Mouse (Mus musculus): ENCODE data around the gene Parp14. TPM values are rescaled to one million over a fixed set of nuclear protein-coding genes. Genes with fewer than 3 reads are reported as not detected.

Parp14 gene
- total and polyA plus RNA-seq, 3 experiments, result 1.2 to 1.5 TPM; not detected in 1

- peak overlapping the region; percentile 79 to 95 for H3K4me3 ChIP-seq (ENCODE audit: control insufficient read depth in 1 of 2, insufficient read depth in 1 of 2, low read depth in 2 of 2, low read length in 2 of 2)
- TF ChIP-seq SIN3A (IDR thresholded peaks at IDR 0.05; ENCODE audit: low read length) (peak; percentile 27; the same call in 1 of the 2 replicates), USF1 (IDR thresholded peaks at IDR 0.05; ENCODE audit: low read depth, low read length) (no peak), MXI1 (IDR thresholded peaks at IDR 0.05; ENCODE audit: low read depth, low read length) (peak; percentile 47; the same call in 1 of the 2 replicates)
- peaks cover 0 to 5% of the 10 kb centered on the region in 2 experiments; a peak in 1 of 4 replicates for H3K36me3 ChIP-seq (ENCODE audit: control insufficient read depth in 1 of 2, insufficient read depth in 2 of 2, low read length in 2 of 2)
- H3K4me1 ChIP-seq (ENCODE audit: control insufficient read depth in 1 of 2, insufficient read depth in 2 of 2, low read length in 2 of 2), result peaks cover 0 to 4% of the 10 kb centered on the region in 2 experiments; a peak in 2 of 4 replicates
- no peaks in the 10 kb centered on the region for H3K9me3 ChIP-seq (replicated peaks; ENCODE audit: insufficient read depth, low read length)
- peak overlapping the region; percentile 74 for H3K9ac ChIP-seq (ENCODE audit: control insufficient read depth, low read depth, low read length, poor library complexity, severe bottlenecking)
- peaks cover 1 to 2% of the 10 kb centered on the region in 2 experiments; a peak in 2 of 4 replicates for H3K27me3 ChIP-seq (ENCODE audit: control insufficient read depth in 1 of 2, insufficient read depth in 2 of 2, low read length in 2 of 2)
- H3K27ac ChIP-seq (ENCODE audit: control insufficient read depth, low read depth, low read length), result no peak overlapping the region
- no peaks in the 10 kb centered on the region; the same call in 1 of the 2 replicates for H3K79me2 ChIP-seq (ENCODE audit: control insufficient read depth, insufficient read depth, low read length, poor library complexity)
- peak; percentile 50 for DNase-seq (ENCODE audit: low read depth, low spot score)
Observed at GRCm38 (mm10) chr16:35871898-35872297, 554 bp upstream of the Parp14 start.

DNA sequence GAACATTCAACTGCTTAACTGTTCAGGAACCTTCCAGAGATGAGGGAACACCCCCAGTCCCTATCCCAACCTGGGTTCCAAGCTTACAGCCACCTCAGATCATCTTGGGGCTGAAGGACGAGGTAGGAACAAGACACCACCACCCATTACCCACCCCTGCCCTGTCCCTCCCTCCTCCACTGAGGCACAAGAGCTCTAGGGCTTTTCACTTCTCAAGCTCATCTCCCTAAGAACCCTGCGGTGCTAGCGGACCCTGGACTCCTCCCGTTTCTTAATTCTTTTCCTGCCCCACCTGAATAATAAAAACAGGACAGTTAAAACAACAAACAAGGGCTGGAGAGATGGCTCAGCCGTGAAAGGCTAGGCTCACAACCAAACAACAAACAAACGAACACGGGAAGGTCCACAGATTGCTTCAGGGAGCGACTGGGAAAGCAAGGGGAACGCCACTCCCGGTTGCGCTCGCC lies 730 bp downstream of the Parp14 start:
- no peaks in the 10 kb centered on the region; the same call in 1 of the 2 replicates for H3K79me2 ChIP-seq (ENCODE audit: control insufficient read depth, insufficient read depth, low read length, poor library complexity)
- no peaks in the 10 kb centered on the region for H3K27me3 ChIP-seq (ENCODE audit: control insufficient read depth in 1 of 2, insufficient read depth in 2 of 2, low read length in 2 of 2)
- peak overlapping the region; percentile 74 for H3K9ac ChIP-seq (ENCODE audit: control insufficient read depth, low read depth, low read length, poor library complexity, severe bottlenecking)
- no peaks in the 10 kb centered on the region for H3K9me3 ChIP-seq (replicated peaks; ENCODE audit: insufficient read depth, low read length)
- peak; percentile 39 for DNase-seq (ENCODE audit: low read depth, low spot score)
- peaks cover 0 to 5% of the 10 kb centered on the region in 2 experiments; a peak in 1 of 4 replicates for H3K36me3 ChIP-seq (ENCODE audit: control insufficient read depth in 1 of 2, insufficient read depth in 2 of 2, low read length in 2 of 2)
- peaks cover 0 to 4% of the 10 kb centered on the region in 2 experiments; a peak in 2 of 4 replicates for H3K4me1 ChIP-seq (ENCODE audit: control insufficient read depth in 1 of 2, insufficient read depth in 2 of 2, low read length in 2 of 2)
- TF ChIP-seq POLR2AphosphoS5 (IDR thresholded peaks at IDR 0.05; ENCODE audit: borderline replicate concordance, low read depth, low read length), result no peak
- no peak for TF ChIP-seq NELFE (IDR thresholded peaks at IDR 0.05; ENCODE audit: low read depth, low read length)
- TF ChIP-seq MEF2A (IDR thresholded peaks at IDR 0.05; ENCODE audit: extremely low read depth, insufficient replicate concordance, low read depth, low read length, poor library complexity, severe bottlenecking), result no peak
- TF ChIP-seq SIN3A (IDR thresholded peaks at IDR 0.05; ENCODE audit: low read length), result no peak
- no peak for TF ChIP-seq POLR2A (IDR thresholded peaks at IDR 0.05; ENCODE audit: control insufficient read depth in 1 of 2, insufficient read depth in 1 of 2, low read depth in 1 of 2, low read length in 2 of 2, poor library complexity in 1 of 2)
- TF ChIP-seq CTCF (IDR thresholded peaks at IDR 0.05 in 2 of 3, conservative IDR thresholded peaks at IDR 0.05 in 1 of 3; ENCODE audit: control insufficient read depth in 1 of 3, insufficient read depth in 1 of 3, low read depth in 2 of 3, low read length in 3 of 3, poor library complexity in 1 of 3, severe bottlenecking in 1 of 3), result no peak
- TF ChIP-seq BHLHE40 (IDR thresholded peaks at IDR 0.05; ENCODE audit: borderline replicate concordance, low read depth, low read length), result no peak
- TF ChIP-seq MAX (IDR thresholded peaks at IDR 0.05; ENCODE audit: low read length), result no peak
- no peak for TF ChIP-seq JUND (IDR thresholded peaks at IDR 0.05; ENCODE audit: low read depth, low read length)
- no peak for TF ChIP-seq SMC3 (IDR thresholded peaks at IDR 0.05; ENCODE audit: low read depth, low read length)
- no peak for TF ChIP-seq CHD2 (IDR thresholded peaks at IDR 0.05; ENCODE audit: low read length)
- TF ChIP-seq ETS1 (IDR thresholded peaks at IDR 0.05; ENCODE audit: low read depth, low read length), result no peak
- no peak for TF ChIP-seq USF2 (IDR thresholded peaks at IDR 0.05; ENCODE audit: borderline replicate concordance in 1 of 2, insufficient read depth in 1 of 2, low read depth in 1 of 2, low read length in 2 of 2)
- TF ChIP-seq NRF1 (IDR thresholded peaks at IDR 0.05; ENCODE audit: insufficient read depth, low read depth, low read length, poor library complexity, severe bottlenecking), result no peak
- H3K27ac ChIP-seq (ENCODE audit: control insufficient read depth, low read depth, low read length), result no peak overlapping the region
- peak overlapping the region; percentile 79 to 95 for H3K4me3 ChIP-seq (ENCODE audit: control insufficient read depth in 1 of 2, insufficient read depth in 1 of 2, low read depth in 2 of 2, low read length in 2 of 2)

Measured in MEL (cell line).